Mouse (Mus musculus): Measurements from ENCODE around the gene Pqlc3. TPM values are rescaled to one million over a fixed set of nuclear protein-coding genes. Genes with fewer than 3 reads are reported as not detected.

The Pqlc3 gene
- polyA plus RNA-seq, 1 experiment from 2014 or later = 3.3 TPM

DNA sequence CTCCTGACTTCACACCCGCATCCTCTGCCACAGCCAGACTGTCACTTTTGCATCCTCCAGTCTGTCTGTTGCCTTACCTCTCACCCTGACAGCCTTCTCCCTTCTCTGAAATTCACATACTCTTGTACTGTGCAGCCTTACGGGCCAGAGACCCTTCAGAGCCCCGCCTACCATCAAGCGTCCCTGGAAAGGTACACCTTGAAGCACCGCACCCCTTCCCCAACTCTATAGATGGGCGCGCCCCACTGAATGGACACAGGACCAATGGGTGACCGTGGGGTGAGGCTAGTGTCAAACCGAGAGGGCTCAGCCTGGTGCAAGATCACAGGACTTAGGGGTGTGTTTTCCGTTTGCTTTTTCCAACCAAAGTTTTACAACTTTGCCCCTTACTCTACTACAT, 1.1 kb downstream of the Pqlc3 start:
- peak overlapping the region; percentile 84 for H3K4me2 ChIP-seq (replicated peaks)
- ATAC-seq (ENCODE audit: low FRiP score) = no peak
- no peak overlapping the region for H3K27ac ChIP-seq
- 4% methylated on average over 10 of the region's 10 CpGs for WGBS
- H3K9ac ChIP-seq = no peak overlapping the region
- H3K27me3 ChIP-seq = peaks cover 43% of the 10 kb centered on the region
- H3K9me3 ChIP-seq (replicated peaks) = no peaks in the 10 kb centered on the region
- peak overlapping the region; percentile 48 for H3K4me3 ChIP-seq
- H3K4me1 ChIP-seq = peaks cover 14% of the 10 kb centered on the region
- no peaks in the 10 kb centered on the region for H3K36me3 ChIP-seq

GRCm38 (mm10) chr12:16996886-16997462, 3.2 kb downstream of the Pqlc3 start:
- peaks cover 43% of the 10 kb centered on the region for H3K27me3 ChIP-seq
- H3K9me3 ChIP-seq (replicated peaks) = no peaks in the 10 kb centered on the region
- no peak for ATAC-seq (ENCODE audit: low FRiP score)
- H3K4me1 ChIP-seq = peaks cover 14% of the 10 kb centered on the region
- WGBS = 89% methylated on average over 5 of the region's 5 CpGs
- H3K4me3 ChIP-seq = no peak overlapping the region
- H3K27ac ChIP-seq = no peak overlapping the region
- no peak overlapping the region for H3K4me2 ChIP-seq (replicated peaks)
- no peaks in the 10 kb centered on the region for H3K36me3 ChIP-seq
- H3K9ac ChIP-seq = no peak overlapping the region

DNA sequence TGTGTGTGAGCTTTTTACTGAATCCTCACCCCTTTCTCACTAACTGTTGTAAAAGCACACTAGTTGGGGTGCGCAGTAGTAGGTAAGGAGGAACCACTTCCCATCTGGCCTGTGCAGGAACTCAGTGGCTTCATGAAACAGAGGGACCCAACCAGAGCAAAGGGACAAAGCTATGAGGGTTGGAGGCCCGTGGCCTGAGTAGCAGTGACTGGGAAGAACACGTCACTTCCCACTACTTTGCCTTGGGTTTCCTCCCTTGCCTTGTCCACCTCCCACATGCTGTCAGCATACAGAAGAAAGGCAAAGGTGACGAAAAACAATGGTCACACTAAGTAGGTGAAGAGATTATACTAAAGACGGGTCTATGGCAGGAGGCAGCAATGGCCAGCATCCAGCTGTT, 3.9 kb downstream of the Pqlc3 start:
- Histone ChIP-seq H3K4me3 (no peak overlapping the region), H3K9me3 (replicated peaks) (no peaks in the 10 kb centered on the region), H3K36me3 (no peaks in the 10 kb centered on the region; the same call in 1 of the 2 replicates), H3K4me2 (replicated peaks) (no peak overlapping the region), H3K4me1 (peaks cover 14% of the 10 kb centered on the region), H3K9ac (no peak overlapping the region), H3K27ac (no peak overlapping the region), H3K27me3 (peaks cover 39% of the 10 kb centered on the region)
- WGBS = 80% methylated on average over 5 of the region's 5 CpGs
- no peak for ATAC-seq (ENCODE audit: low FRiP score)

DNA sequence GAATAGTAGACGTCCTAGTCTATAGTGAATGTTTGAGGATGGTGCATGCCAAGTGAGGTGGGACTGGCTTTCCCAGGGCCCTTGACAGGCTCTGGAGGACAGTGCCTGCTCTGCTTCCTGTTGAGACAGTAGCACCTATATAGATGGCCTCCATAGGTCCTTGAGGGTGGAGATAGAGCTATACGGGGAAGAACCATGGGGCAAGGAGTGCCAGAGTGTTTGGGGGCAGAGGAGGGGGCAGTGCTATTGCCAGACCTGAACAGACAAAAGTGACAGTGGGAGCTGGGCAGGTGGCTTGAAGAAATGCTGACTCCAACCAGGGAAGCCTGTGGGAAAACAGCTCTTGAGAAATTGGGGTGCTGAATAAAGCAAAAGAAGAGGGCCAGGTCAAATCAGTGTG, 5.9 kb downstream of the Pqlc3 start:
- no peak for ATAC-seq (ENCODE audit: low FRiP score)
- WGBS = 90% methylated on average over 2 of the region's 2 CpGs
- peaks cover 19% of the 10 kb centered on the region for H3K27me3 ChIP-seq
- H3K4me1 ChIP-seq = peaks cover 4% of the 10 kb centered on the region
- H3K27ac ChIP-seq = no peak overlapping the region
- no peak overlapping the region for H3K4me3 ChIP-seq
- peaks cover 4% of the 10 kb centered on the region; the same call in 1 of the 2 replicates for H3K36me3 ChIP-seq
- H3K9ac ChIP-seq = no peak overlapping the region
- H3K9me3 ChIP-seq (replicated peaks) = no peaks in the 10 kb centered on the region
- H3K4me2 ChIP-seq (replicated peaks) = no peak overlapping the region

- Histone ChIP-seq H3K4me3 (no peak overlapping the region), H3K36me3 (peaks cover 8% of the 10 kb centered on the region; the same call in 1 of the 2 replicates), H3K27ac (no peak overlapping the region), H3K9ac (no peak overlapping the region), H3K4me2 (replicated peaks) (no peak overlapping the region), H3K27me3 (no peaks in the 10 kb centered on the region), H3K4me1 (no peaks in the 10 kb centered on the region), H3K9me3 (replicated peaks) (no peaks in the 10 kb centered on the region)
- 96% methylated on average over 2 of the region's 2 CpGs for WGBS
- no peak for ATAC-seq (ENCODE audit: low FRiP score)
Observed at GRCm38 (mm10) chr12:16992355-16992754, 7.9 kb downstream of the Pqlc3 start.

- Histone ChIP-seq H3K36me3 (peaks cover 11% of the 10 kb centered on the region; the same call in 1 of the 2 replicates), H3K9ac (no peak overlapping the region), H3K4me3 (no peak overlapping the region), H3K9me3 (replicated peaks) (no peaks in the 10 kb centered on the region), H3K4me2 (replicated peaks) (no peak overlapping the region), H3K27ac (no peak overlapping the region), H3K4me1 (no peaks in the 10 kb centered on the region), H3K27me3 (no peaks in the 10 kb centered on the region)
- 88% methylated on average over 2 of the region's 2 CpGs for WGBS
- no peak for ATAC-seq (ENCODE audit: low FRiP score)
Observed at GRCm38 (mm10) chr12:16991376-16991775, 8.8 kb downstream of the Pqlc3 start.

GRCm38 (mm10) chr12:16985778-16986177, 14.4 kb downstream of the Pqlc3 start:
- Histone ChIP-seq H3K36me3 (peaks cover 28% of the 10 kb centered on the region; the same call in 1 of the 2 replicates), H3K9me3 (replicated peaks) (no peaks in the 10 kb centered on the region), H3K9ac (no peak overlapping the region), H3K4me1 (no peaks in the 10 kb centered on the region), H3K4me3 (no peak overlapping the region), H3K27me3 (no peaks in the 10 kb centered on the region), H3K27ac (no peak overlapping the region), H3K4me2 (replicated peaks) (no peak overlapping the region)
- no peak for ATAC-seq (ENCODE audit: low FRiP score)
- WGBS = 97% methylated on average over 1 of the region's 1 CpGs

DNA sequence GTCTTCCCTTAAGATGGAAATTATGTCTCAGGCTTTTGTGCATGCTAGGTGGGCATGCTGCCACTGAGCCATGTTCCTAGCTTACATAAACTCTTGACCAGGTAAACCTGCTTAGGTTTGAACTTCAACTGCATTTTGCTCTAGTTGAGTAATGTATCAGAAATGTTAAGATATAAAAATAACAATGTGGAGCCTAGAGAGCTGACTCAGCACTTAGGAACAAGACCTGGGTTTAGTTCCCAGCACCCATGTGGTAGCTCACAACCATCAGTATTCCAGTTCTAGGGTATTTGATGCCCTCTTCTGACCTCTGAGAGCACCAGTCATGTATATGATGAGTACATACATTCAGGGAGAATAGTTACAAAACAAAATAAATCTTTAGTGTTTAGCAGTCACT, 23.1 kb downstream of the Pqlc3 start:
- no peak for ATAC-seq (ENCODE audit: low FRiP score)
- Histone ChIP-seq H3K9me3 (replicated peaks) (no peaks in the 10 kb centered on the region), H3K36me3 (peaks cover 68% of the 10 kb centered on the region), H3K27ac (no peak overlapping the region), H3K27me3 (no peaks in the 10 kb centered on the region), H3K4me1 (no peaks in the 10 kb centered on the region), H3K4me2 (replicated peaks) (no peak overlapping the region), H3K9ac (no peak overlapping the region), H3K4me3 (no peak overlapping the region)

DNA sequence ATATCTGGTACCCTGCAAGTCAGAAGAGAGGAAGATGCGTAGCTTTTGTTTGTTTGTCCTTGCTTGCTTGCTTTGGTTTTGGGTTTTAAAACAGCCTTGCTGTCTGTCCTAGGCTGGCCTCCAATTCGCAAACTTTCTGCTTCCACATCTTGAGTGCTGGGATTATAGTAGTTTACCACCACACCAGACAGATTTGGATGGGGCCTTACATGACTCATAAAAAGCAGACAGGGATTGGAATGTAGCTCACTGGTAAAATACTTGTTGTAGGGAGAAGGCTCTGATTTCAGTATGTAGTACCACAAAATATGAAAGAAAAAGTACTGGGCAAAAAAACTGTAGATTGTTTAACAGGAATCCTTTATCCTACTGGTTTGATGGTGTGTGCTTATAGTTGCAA, 33.4 kb downstream of the Pqlc3 start:
- WGBS = 95% methylated on average over 2 of the region's 2 CpGs
- H3K4me2 ChIP-seq (replicated peaks) = no peak overlapping the region
- H3K27ac ChIP-seq = no peak overlapping the region
- no peaks in the 10 kb centered on the region for H3K9me3 ChIP-seq (replicated peaks)
- no peak for ATAC-seq (ENCODE audit: low FRiP score)
- H3K27me3 ChIP-seq = no peaks in the 10 kb centered on the region
- peaks cover 27% of the 10 kb centered on the region for H3K36me3 ChIP-seq
- no peak overlapping the region for H3K9ac ChIP-seq
- H3K4me1 ChIP-seq = no peaks in the 10 kb centered on the region
- no peak overlapping the region for H3K4me3 ChIP-seq

DNA sequence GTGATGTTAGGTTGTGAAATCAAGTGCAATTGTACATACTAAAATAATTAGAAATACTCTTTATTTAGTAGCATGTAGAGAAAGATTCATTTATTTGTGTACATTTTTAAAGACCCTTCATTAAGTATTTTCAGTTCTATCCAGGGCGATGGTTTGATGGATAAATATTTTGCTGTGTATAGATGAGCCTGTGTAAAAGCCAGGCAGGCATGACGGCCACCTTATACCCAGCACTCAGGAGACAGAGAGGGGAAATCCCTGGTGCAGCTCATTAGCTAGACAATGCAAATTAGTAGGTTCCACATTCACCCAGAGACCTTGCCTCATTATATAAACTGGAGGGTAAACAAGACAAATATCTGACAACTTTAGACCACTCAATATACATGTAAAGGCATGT, 36.9 kb downstream of the Pqlc3 start:
- ATAC-seq (ENCODE audit: low FRiP score) = no peak
- Histone ChIP-seq H3K4me1 (no peaks in the 10 kb centered on the region), H3K27me3 (no peaks in the 10 kb centered on the region), H3K9ac (no peak overlapping the region), H3K4me2 (replicated peaks) (no peak overlapping the region), H3K4me3 (no peak overlapping the region), H3K36me3 (peaks cover 31% of the 10 kb centered on the region), H3K9me3 (replicated peaks) (no peaks in the 10 kb centered on the region), H3K27ac (no peak overlapping the region)
- 70% methylated on average over 2 of the region's 2 CpGs for WGBS

DNA sequence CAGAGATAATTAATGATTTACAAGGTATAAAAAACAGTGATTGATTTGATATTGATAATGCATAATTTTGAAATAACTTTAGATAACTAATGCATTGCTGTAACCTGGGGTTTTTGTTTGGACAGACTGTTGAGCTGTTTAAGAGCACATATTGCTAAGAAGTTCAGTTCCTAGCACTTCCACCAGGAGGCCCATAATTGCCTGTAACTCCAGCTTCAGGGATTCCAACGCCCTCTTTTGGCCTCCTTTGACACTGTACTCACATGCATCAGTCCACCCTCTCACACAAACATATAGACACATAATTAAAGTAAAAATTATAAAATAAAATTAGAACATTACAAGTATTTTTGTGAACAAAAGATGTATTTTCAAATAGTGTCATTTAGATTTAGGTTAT, 41.4 kb downstream of the Pqlc3 start:
- WGBS = 71% methylated on average over 1 of the region's 1 CpGs
- Histone ChIP-seq H3K4me1 (no peaks in the 10 kb centered on the region), H3K27ac (no peak overlapping the region), H3K4me3 (no peak overlapping the region), H3K4me2 (replicated peaks) (no peak overlapping the region), H3K36me3 (peaks cover 41% of the 10 kb centered on the region), H3K9me3 (replicated peaks) (no peaks in the 10 kb centered on the region), H3K9ac (no peak overlapping the region), H3K27me3 (no peaks in the 10 kb centered on the region)
- ATAC-seq (ENCODE audit: low FRiP score) = no peak

- Histone ChIP-seq H3K27ac (no peak overlapping the region), H3K9ac (no peak overlapping the region), H3K27me3 (no peaks in the 10 kb centered on the region), H3K4me2 (replicated peaks) (no peak overlapping the region), H3K4me1 (no peaks in the 10 kb centered on the region), H3K9me3 (replicated peaks) (no peaks in the 10 kb centered on the region), H3K4me3 (no peak overlapping the region), H3K36me3 (0 out of 2 replicates have a peak, but pooled peaks cover 4% of the 10 kb centered on the region)
- ATAC-seq (ENCODE audit: low FRiP score) = no peak
- WGBS = 91% methylated on average over 6 of the region's 6 CpGs
Observed at GRCm38 (mm10) chr12:16948239-16948638, 52.0 kb downstream of the Pqlc3 start.

- H3K4me2 ChIP-seq (replicated peaks) = no peak overlapping the region
Observed at GRCm38 (mm10) chr12:16941976-16942375, 58.2 kb downstream of the Pqlc3 start.

More at GRCm38 (mm10) chr12:16941976-16942375, 58.2 kb downstream of the Pqlc3 start:
- H3K36me3 ChIP-seq = peaks cover 5% of the 10 kb centered on the region; the same call in 1 of the 2 replicates
- H3K9ac ChIP-seq = no peak overlapping the region
- no peaks in the 10 kb centered on the region for H3K27me3 ChIP-seq
- no peaks in the 10 kb centered on the region for H3K9me3 ChIP-seq (replicated peaks)
- WGBS = 88% methylated on average over 3 of the region's 3 CpGs
- H3K4me3 ChIP-seq = no peak overlapping the region
- H3K4me1 ChIP-seq = no peaks in the 10 kb centered on the region
- no peak overlapping the region for H3K27ac ChIP-seq
- ATAC-seq (ENCODE audit: low FRiP score) = no peak
